Mouse (Mus musculus): Measurements from ENCODE around the gene Vmn2r-ps159.
"Not testable (repeated sequence)": the region's sequence is repeated elsewhere in the genome, so short reads cannot be mapped to it uniquely, and the experiment has no call there.

The Vmn2r-ps159 gene

GRCm38 (mm10) chr4:156330803-156331202 lies at the start of gene Vmn2r-ps159:
TSS of gene Vmn2r-ps159 (plus strand) at chr4:156331103.
- DNase-seq (ENCODE audit: low read depth, low spot score) = not testable (repeated sequence)

- not testable (repeated sequence) for DNase-seq (ENCODE audit: low read depth, low spot score)
Measured at GRCm38 (mm10) chr4:156341601-156342504, 10.9 kb downstream of the Vmn2r-ps159 start.

GRCm38 (mm10) chr4:156342569-156343325 lies 11.8 kb downstream of the Vmn2r-ps159 start:
- no peak for DNase-seq (ENCODE audit: low read depth, low spot score)

GRCm38 (mm10) chr4:156343332-156343731 lies 12.4 kb downstream of the Vmn2r-ps159 start:
- no peak for DNase-seq (ENCODE audit: low read depth, low spot score)

- DNase-seq (ENCODE audit: low read depth, low spot score) = not testable (repeated sequence)
Measured at GRCm38 (mm10) chr4:156356756-156357437, 26.0 kb downstream of the Vmn2r-ps159 start.
